Mouse (Mus musculus): ENCODE results near the gene Serpinb9f. TPM values are rescaled to one million over a fixed set of nuclear protein-coding genes. Genes with fewer than 3 reads are reported as not detected.
"Not testable (repeated sequence)": the region's sequence is repeated elsewhere in the genome, so short reads cannot be mapped to it uniquely, and the experiment has no call there.

The Serpinb9f gene
- not detected in 2 replicates for total RNA-seq (2021)
- long read RNA-seq, result 0 reads

- DNase-seq, result not testable (repeated sequence)
Measured at GRCm38 (mm10) chr13:33323777-33324176, at the start of gene Serpinb9f. Gene Serpinb9f, plus strand, starts transcription at chr13:33324077.

GRCm38 (mm10) chr13:33308631-33309030 lies 15.2 kb upstream of the Serpinb9f start:
- DNase-seq, result not testable (repeated sequence)

GRCm38 (mm10) chr13:33356666-33357065 lies 32.8 kb downstream of the Serpinb9f start:
- not testable (repeated sequence) for DNase-seq

Other genes with a start within 250 kb of the Serpinb9f start
- 0.52 and 1.1 TPM in 2 replicates for gene Serpinb1b, start 245.5 kb upstream of the Serpinb9f start, total RNA-seq (2021)
- gene Serpinb9c, start 164.3 kb upstream of the Serpinb9f start, total RNA-seq (2021), result not detected in 2 replicates
- gene Serpinb9d, start 131.1 kb upstream of the Serpinb9f start, total RNA-seq (2021), result not detected in 2 replicates
- gene Serpinb9e, start 74.5 kb upstream of the Serpinb9f start, total RNA-seq (2021), result not detected in 2 replicates
- gene Gm11397, start 71.7 kb downstream of the Serpinb9f start, total RNA-seq (2021), result not detected in 2 replicates
- not detected in 2 replicates for gene Serpinb9g, start 160.7 kb downstream of the Serpinb9f start, total RNA-seq (2021)

All from adrenal gland, postnatal 25 days (tissue).